Mouse (Mus musculus) adrenal gland, adult 18-20 months (tissue): Measurements from ENCODE around the gene Vwa3a. TPM values are rescaled to one million over a fixed set of nuclear protein-coding genes. Genes with fewer than 3 reads are reported as not detected.
"Not testable (repeated sequence)": the region's sequence is repeated elsewhere in the genome, so short reads cannot be mapped to it uniquely, and the experiment has no call there.

Experiments used
- DNase-seq, 2 experiments: peaks; one replicate each; pipeline ENCODE4 v3.0.0; 2021 to 2022; ENCODE audit warnings: low spot score in 2 of 2
- long read RNA-seq, 2 experiments: library from polyadenylated mRNA; stranded (forward); transcript quantifications; one replicate each; pipeline ENCODE4 v2.0.0; 2021
- total RNA-seq, 2 experiments: library from RNA; stranded (reverse); gene quantifications; 1 replicate in 1 of 2; 2 replicates in 1 of 2; pipeline ENCODE4 v1.2.3; 2021

Vwa3a gene
- 1 to 10 TPM; 2.3 to 2.6 TPM for total RNA-seq
- long read RNA-seq, experiment 1, partial matches to known transcripts = 0 of 1 reads
- long read RNA-seq, experiment 1, other reads (novel, unspliced or antisense) = 1 of 1 reads
- long read RNA-seq, experiment 2, partial matches to known transcripts = 1 of 1 reads
- long read RNA-seq, experiment 2, other reads (novel, unspliced or antisense) = 0 of 1 reads

DNA sequence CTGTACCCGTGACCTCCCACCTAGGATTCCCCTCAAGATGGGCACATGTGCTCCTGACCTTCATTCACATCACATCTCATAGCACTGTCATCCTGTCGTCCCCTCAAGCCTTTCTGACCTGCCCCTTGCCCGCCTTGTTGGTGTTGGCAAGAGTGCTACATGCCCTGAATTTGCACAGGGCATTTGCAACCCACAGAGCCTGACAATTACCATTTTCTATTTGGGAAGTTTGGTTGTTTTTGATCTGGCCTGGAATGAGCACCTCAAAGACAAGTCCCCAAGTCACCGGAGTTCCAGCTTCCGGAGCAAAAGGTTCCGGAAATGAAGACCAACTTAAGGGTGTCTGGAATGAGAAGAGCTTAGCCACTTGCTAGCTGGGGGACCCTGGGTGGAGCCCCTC, at the start of gene Vwa3a:
Vwa3a (plus strand) TSS at position 301 of the 400 bp plus-strand sequence.
- no peak for DNase-seq

DNA sequence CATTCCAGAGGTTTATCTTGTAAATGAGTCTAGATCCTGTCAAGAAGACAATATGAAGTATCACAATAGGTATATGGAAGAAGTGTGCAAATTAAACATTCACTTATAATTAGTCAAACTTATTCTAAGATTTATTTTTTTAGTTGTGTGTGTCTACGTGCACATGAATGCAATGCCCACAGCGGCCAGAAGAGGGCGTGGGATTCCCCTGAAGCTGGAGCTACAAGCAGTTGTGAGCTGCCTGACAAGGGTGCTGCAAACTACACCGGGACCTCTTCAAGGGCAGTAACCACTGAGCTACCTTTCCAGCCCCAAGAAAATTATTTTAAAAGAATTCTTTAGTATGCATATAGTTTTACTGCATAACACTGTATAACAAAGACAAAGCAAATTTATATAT, 48.5 kb upstream of the Vwa3a start:
- no peak for DNase-seq

GRCm38 (mm10) chr7:120693831-120694375, 45.2 kb upstream of the Vwa3a start:
- no peak for DNase-seq

DNA sequence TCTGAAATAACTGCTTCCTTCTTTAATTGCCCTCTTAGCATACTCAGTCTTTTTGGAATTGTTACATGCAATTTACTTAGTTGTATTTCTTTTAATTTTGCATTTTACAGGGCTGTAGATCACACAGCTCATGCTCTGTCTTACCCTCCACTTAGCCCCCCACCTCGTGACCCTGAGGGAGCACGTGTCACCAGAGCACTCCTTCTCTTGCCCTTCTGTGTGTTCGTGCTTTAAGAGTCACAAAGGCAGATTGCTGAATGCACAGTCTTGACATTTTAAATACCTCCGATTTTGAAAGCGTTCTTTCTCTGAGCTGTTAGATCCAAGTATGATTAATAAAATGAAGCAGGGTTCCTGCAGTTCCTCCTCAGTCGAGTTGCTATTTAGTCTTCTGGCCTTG, 43.9 kb upstream of the Vwa3a start:
- no peak for DNase-seq

DNA sequence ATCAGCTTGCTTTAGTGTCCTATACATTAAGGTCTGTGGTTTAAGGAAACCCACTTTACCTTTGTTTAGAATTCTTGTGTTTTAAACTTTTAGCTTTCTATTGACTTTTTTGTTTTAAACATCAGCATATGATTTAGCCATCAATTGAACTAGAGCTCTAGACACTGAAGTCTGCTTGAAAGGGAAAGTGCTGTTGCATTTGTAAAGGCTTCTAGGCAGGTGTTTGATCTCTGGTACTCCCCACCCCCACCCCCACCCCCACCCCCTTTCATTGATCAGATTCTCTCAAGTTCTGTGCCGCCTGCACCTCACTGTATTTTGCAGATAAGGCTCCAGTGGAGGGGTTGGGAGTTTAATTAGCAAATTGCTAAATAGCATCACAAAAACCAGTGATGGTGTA, 43.5 kb upstream of the Vwa3a start:
- DNase-seq = no peak

GRCm38 (mm10) chr7:120696331-120696730, 42.8 kb upstream of the Vwa3a start:
- DNase-seq = no peak

GRCm38 (mm10) chr7:120699586-120699985, 39.5 kb upstream of the Vwa3a start:
- DNase-seq = no peak

DNA sequence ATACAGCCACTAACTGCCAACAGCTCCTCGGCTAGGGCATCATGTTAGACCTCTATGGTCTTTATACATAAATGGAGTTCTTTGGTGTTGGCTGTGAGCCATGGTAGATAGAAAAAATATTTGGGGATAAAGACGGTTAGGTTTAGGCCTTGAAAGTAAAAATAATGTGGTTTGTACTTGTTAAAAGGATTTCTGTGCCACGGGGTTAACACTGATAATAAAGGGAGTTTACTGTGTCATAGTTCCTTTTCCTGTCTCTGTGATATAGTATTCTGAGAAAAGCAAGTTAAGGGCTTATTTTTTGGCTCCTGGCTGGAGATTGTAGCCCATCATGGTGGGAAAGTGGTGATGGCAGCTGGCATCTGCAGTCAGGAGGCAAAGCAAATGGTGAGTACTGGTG, 35.2 kb upstream of the Vwa3a start:
- DNase-seq = no peak

- DNase-seq = no peak
These were observed 27.0 kb upstream of the Vwa3a start for GRCm38 (mm10) chr7:120712071-120712470.

DNA sequence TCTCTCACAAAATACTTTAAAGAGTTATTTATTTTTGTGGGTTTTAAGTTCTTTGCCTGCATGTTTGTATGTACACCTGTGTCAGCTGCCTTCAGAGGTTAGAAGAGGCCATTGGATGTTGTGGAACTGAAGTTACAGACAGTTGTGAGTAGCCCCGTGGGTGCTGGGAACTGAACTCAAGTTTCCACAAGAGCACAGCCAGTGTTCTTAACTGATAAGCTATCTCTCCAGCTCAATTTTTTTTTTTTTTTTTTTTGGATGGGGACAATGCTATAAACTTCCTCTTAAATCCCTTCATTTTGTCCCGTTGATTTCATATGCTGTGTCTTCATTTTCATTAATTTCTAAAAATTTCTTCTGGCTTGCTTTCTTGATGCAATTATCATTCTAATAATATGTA, 25.9 kb upstream of the Vwa3a start:
- DNase-seq = no peak

GRCm38 (mm10) chr7:120713951-120714350, 25.2 kb upstream of the Vwa3a start:
- DNase-seq = not testable (repeated sequence)

DNA sequence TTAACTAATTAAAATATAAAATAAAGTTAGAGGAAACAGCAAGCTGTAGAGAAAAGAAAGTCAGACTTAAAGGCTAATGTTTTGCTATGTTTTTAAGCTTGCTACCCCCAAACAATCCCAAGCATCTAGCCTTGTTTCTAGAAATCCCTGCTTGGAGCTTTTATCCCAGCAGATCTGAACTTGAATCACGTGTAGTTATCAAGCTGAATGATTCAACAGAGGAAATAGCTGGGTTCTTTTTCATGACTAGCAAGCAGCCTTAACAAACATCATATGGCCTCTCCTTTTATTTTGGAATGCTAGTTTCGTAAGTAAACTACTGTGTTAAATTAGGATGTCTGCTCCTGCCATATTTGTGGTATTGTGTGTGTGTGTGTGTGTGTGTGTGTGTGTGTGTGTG, 21.9 kb upstream of the Vwa3a start:
- no peak for DNase-seq

GRCm38 (mm10) chr7:120721051-120721450, 18.1 kb upstream of the Vwa3a start:
- DNase-seq = peak in 1 of 2 experiments; percentile 18

DNA sequence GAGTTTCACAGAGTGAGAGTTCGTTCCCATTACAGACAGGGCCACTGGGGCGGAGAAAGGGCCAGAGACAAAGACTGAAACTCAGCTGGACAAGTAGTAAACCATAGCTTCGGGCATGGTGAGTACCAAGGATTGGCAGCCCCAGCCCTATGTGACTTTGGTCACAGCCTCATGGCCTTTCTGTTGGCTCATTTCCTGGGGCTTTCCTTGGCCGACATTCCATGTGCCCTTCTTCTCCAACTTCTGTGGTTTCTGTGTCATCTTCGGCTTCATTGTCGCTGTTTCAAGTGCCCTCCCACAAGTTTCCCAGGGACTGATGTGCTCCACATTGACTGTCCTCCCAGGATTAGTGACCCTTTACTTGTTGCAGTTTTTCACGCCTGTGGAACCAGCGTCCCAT, 17.7 kb upstream of the Vwa3a start:
- peak in 1 of 2 experiments; percentile 34 for DNase-seq

DNA sequence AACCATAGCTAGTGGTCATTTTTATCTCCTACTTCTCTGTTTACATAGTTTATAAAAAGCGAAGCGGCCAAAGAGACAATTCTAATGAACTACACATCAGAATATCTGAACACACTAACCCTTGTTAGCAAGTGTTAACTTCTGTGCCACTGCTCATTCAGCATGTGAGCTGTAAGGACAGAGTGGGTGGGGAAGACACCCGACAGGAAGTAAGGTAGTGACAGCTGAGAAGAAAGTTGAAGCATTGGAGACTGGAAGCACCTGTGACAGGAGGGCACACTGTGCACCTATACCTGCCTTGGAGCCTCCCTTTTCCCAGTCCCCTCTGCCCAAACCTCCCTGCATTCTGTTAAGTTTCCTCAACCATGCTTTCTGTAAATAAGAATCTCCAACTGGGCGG, 17.1 kb upstream of the Vwa3a start:
- no peak for DNase-seq

- DNase-seq = no peak
These were observed 16.3 kb upstream of the Vwa3a start for GRCm38 (mm10) chr7:120722839-120723278.

- peak in 1 of 2 experiments; percentile 46 for DNase-seq
These were observed 11.5 kb upstream of the Vwa3a start for GRCm38 (mm10) chr7:120727581-120727980.

DNA sequence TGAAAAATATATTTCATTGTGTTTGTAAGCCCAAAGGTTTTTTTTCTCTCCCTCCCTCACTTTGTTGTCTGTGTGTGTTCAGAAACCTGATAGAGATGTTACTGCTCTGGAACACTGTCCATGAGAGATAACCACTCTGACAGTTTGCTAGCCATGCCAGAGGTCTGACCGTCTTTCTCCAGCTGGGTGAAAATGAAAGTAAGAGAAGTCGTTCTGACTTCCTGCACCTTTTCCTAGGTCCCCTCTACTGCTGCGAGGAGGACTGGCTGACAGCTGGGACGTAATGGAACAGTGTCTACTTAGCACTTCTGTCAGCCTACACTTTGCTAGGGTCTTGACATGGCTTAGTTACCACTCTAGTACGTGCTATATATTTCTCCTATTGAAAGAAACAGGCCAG, 9.5 kb upstream of the Vwa3a start:
- no peak for DNase-seq

DNA sequence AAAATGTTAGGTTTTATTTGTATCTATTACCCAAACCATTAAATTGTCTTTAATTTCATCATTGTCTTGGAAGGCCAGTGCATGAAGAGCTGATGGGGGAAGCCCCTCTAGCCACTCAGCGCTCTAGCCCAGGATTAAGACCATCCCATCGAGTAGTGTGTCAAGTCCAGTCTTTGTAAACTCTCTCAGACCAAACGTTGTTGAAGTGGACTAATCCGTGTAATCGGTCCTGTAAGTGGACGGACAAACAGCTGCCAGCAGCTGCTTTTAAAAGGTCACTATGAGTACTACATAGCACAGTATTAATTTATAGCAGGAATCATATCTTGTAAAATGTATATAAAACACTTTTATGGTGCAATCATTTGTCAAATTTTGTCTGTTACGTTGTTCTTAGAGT, 6.2 kb upstream of the Vwa3a start:
- no peak for DNase-seq

DNA sequence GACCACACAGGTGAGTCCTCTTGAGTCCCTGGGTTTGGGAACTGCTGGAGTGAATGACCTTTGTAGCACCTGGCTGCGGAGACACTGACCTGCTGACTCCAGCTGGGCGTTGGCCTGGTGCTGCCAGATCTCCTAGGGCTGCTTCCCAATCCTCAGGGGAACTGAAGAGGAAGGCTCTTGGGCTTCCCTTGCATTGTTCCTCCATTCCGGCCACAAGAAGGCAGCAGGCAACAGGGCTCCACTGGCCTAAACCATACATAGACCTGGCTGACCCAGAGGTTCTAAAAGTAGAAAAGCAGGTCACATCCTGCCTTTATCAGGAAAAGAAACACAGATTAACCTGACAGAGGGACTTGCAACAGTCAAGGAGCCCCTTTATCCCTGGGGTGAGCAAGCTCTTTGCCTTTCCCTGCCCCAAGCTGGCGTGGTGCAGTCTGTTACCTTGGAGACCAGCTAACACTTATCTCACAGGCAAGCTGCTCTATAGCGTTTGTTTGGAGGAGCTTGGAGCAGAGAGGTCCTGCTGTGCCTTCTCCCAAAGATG, 512 bp downstream of the Vwa3a start:
- no peak for DNase-seq

GRCm38 (mm10) chr7:120743366-120744351, 4.5 kb downstream of the Vwa3a start:
- DNase-seq = no peak

- no peak for DNase-seq
These were observed 5.5 kb downstream of the Vwa3a start for GRCm38 (mm10) chr7:120744606-120745005.
